Mouse (Mus musculus): Measurements from ENCODE around the gene Gins3. TPM values are rescaled to one million over a fixed set of nuclear protein-coding genes. Genes with fewer than 3 reads are reported as not detected.
"Not testable (repeated sequence)": the region's sequence is repeated elsewhere in the genome, so short reads cannot be mapped to it uniquely, and the experiment has no call there.

The Gins3 gene
- total RNA-seq (2021): 1 to 10 TPM; 1.1 to 2.1 TPM
- long read RNA-seq, experiment 1, partial matches to known transcripts: 0 of 1 reads
- long read RNA-seq, experiment 1, other reads (novel, unspliced or antisense): 0 of 1 reads
- long read RNA-seq, experiment 2, partial matches to known transcripts: 0 of 4 reads
- long read RNA-seq, experiment 2, other reads (novel, unspliced or antisense): 0 of 4 reads

GRCm38 (mm10) chr8:95633262-95634062, at the start of gene Gins3:
Gene Gins3 (plus strand): TSS chr8:95633453.
- DNase-seq: peak; percentile 87

GRCm38 (mm10) chr8:95587339-95587738, 45.9 kb upstream of the Gins3 start:
- DNase-seq: no peak

- no peak for DNase-seq
These were observed 44.0 kb upstream of the Gins3 start for GRCm38 (mm10) chr8:95589282-95589681.

GRCm38 (mm10) chr8:95590539-95590938, 42.7 kb upstream of the Gins3 start:
- DNase-seq: no peak

GRCm38 (mm10) chr8:95592131-95592780, 41.0 kb upstream of the Gins3 start:
- DNase-seq: no peak

- no peak for DNase-seq
These were observed 39.5 kb upstream of the Gins3 start for GRCm38 (mm10) chr8:95593439-95594393.

GRCm38 (mm10) chr8:95595131-95595530, 38.1 kb upstream of the Gins3 start:
- no peak for DNase-seq

- DNase-seq: no peak
These were observed 36.4 kb upstream of the Gins3 start for GRCm38 (mm10) chr8:95596841-95597241.

GRCm38 (mm10) chr8:95599861-95600260, 33.4 kb upstream of the Gins3 start:
- DNase-seq: peak; percentile 64

- DNase-seq: no peak
These were observed 31.9 kb upstream of the Gins3 start for GRCm38 (mm10) chr8:95601306-95601705.

- no peak for DNase-seq
These were observed 31.1 kb upstream of the Gins3 start for GRCm38 (mm10) chr8:95602168-95602567.

- DNase-seq: not testable (repeated sequence)
These were observed 26.7 kb upstream of the Gins3 start for GRCm38 (mm10) chr8:95606509-95606908.

- no peak for DNase-seq
These were observed 26.0 kb upstream of the Gins3 start for GRCm38 (mm10) chr8:95607210-95607609.

GRCm38 (mm10) chr8:95609406-95609805, 23.8 kb upstream of the Gins3 start:
- no peak for DNase-seq

- DNase-seq: no peak
These were observed 22.5 kb upstream of the Gins3 start for GRCm38 (mm10) chr8:95610749-95611148.

GRCm38 (mm10) chr8:95611769-95612168, 21.5 kb upstream of the Gins3 start:
- no peak for DNase-seq

GRCm38 (mm10) chr8:95616383-95616782, 16.9 kb upstream of the Gins3 start:
- no peak for DNase-seq

- DNase-seq: no peak
These were observed 13.2 kb upstream of the Gins3 start for GRCm38 (mm10) chr8:95620046-95620445.

- DNase-seq: no peak
These were observed 8.4 kb upstream of the Gins3 start for GRCm38 (mm10) chr8:95624833-95625232.

GRCm38 (mm10) chr8:95632840-95633239, 413 bp upstream of the Gins3 start:
- DNase-seq: no peak

GRCm38 (mm10) chr8:95634063-95634340, 749 bp downstream of the Gins3 start:
- no peak for DNase-seq

GRCm38 (mm10) chr8:95644942-95645341, 11.7 kb downstream of the Gins3 start:
- DNase-seq: no peak

Data from gastrocnemius, postnatal 10 days (tissue).